ENCODE assay signal across 12 mouse cellular contexts in the genomic region with DNA sequence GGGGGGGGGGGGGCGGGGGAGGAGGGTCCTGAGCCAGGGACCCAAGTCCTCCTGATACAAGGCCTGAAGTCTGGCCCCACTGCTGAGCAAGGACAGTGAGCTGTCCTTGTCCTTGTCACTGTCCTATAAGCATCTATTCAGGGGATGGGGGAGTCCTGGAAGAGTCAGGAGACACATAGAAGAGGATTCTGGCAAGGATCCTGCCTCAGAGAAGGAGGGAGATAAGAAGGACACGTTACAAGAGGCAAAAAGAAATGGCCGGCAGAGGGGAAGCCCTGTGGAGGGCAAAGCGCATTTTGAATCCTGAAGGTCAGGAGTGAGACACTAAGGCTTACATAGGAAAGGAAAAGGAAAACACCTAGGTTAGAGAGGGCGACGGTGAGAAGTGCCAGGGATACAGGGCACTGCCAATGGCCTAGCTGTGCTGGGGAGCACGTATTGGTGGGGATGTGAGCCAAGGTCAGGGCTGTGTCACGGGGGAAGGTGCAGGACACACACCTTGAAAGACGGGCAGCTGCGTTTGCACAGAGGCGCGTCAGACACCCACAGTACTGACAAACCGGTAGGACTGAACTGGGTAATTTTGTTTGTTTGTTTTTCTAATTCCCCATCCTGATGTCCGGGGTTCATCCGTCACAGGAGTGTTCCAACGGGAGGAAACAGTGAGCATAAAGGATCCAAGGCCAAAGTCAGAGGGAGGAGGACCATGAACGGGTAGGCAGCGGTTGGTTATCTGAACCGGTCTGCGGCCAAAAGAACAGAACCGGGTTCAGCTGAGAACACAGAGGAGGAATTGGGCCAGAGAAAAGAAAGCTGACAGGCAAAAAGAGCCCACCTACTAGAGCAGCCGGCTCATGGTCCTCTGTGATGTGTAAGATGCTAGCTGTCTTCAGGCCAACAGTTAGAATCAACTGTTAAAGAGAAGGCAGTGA. TPM values are rescaled to one million over a fixed set of nuclear protein-coding genes. Genes with fewer than 3 reads are reported as not detected.
A peak's percentile ranks its signal among the peaks of the same experiment; 100 is the strongest.
DNase-seq lines count a peak whose midpoint lies in the region; ATAC-seq and TF ChIP-seq lines count a peak whose summit lies in the region.
"Had no signal": no experiment of that assay in that cellular context is flagged by ENCODE, and none has a peak within 500 bp of the region (broad histone marks: within the 10 kb centered on the region; RNA-seq: fewer than 3 reads in every experiment).

No protein-coding gene starts in this region.

- WGBS in heart, embryonic 10.5 days, result 71% methylated on average over 22 of the region's 22 CpGs
- WGBS in lung, embryonic 14.5 days, result 32% methylated on average over 21 of the region's 22 CpGs
- WGBS in lung, postnatal 0 days, result 42% methylated on average over 21 of the region's 22 CpGs

- DNase-seq in adrenal gland, postnatal 14 days, result peak; percentile 43
- no peak for DNase-seq in adrenal gland, adult 18-20 months (ENCODE audit: low spot score in 2 of 2)
- no peak for DNase-seq in heart, embryonic 10.5 days (ENCODE audit: low spot score)
- no peak for DNase-seq in heart, postnatal 36 days
- DNase-seq in lung, embryonic 14.5 days, result peak; percentile 63
- DNase-seq in lung, postnatal 36 days, result no peak
- DNase-seq in lung, postnatal 0 days (ENCODE audit: low spot score), result peak; percentile 52
- DNase-seq: embryo, embryonic 11 days; liver; thymus, postnatal 36 days had no signal

- no peaks in the 10 kb centered on the region; the same call in 1 of the 2 replicates for H3K27me3 ChIP-seq in heart, embryonic 10.5 days (ENCODE audit: insufficient read depth, poor library complexity, severe bottlenecking)
- no peaks in the 10 kb centered on the region for H3K27me3 ChIP-seq in lung, embryonic 14.5 days (ENCODE audit: insufficient read depth, low read length)
- H3K27me3 ChIP-seq in lung, postnatal 0 days (replicated peaks; ENCODE audit: insufficient read depth, low read length), result no peaks in the 10 kb centered on the region

- peak overlapping the region; percentile 39; the same call in 1 of the 2 replicates for H3K27ac ChIP-seq in heart, embryonic 10.5 days
- peak overlapping the region; percentile 76 for H3K27ac ChIP-seq in lung, embryonic 14.5 days (ENCODE audit: low read depth)
- peak overlapping the region; percentile 51; the same call in 1 of the 2 replicates for H3K27ac ChIP-seq in lung, postnatal 0 days (ENCODE audit: low read length)

- intact Hi-C loops in heart, postnatal 36 days (cut with DNase I), result loop anchor here (5.0 to 10.0 kb wide), 2 partner anchors 35 to 928 kb away; no protein-coding TSS in a partner anchor

- no peak overlapping the region for H3K9ac ChIP-seq in lung, embryonic 14.5 days
- no peak overlapping the region for H3K9ac ChIP-seq in lung, postnatal 0 days (replicated peaks; ENCODE audit: low read depth)

- H3K4me2 ChIP-seq in lung, embryonic 14.5 days, result peak overlapping the region; percentile 35; the same call in 1 of the 2 replicates
- no peak overlapping the region for H3K4me2 ChIP-seq in lung, postnatal 0 days (replicated peaks; ENCODE audit: low read depth, low read length)

- no peak overlapping the region for H3K4me3 ChIP-seq in heart, embryonic 10.5 days
- no peak overlapping the region for H3K4me3 ChIP-seq in lung, embryonic 14.5 days (ENCODE audit: low read depth, low read length)
- H3K4me3 ChIP-seq in lung, postnatal 0 days (ENCODE audit: low read depth, low read length), result no peak overlapping the region

- no peak for TF ChIP-seq CTCF in lung, embryonic 14.5 days (IDR thresholded peaks at IDR 0.05; ENCODE audit: low read depth)
- TF ChIP-seq CTCF in lung, postnatal 0 days (IDR thresholded peaks at IDR 0.05), result no peak

- TF ChIP-seq EP300 in lung, postnatal 0 days (IDR thresholded peaks at IDR 0.05), result no peak

- no peaks in the 10 kb centered on the region for H3K36me3 ChIP-seq in heart, embryonic 10.5 days
- no peaks in the 10 kb centered on the region for H3K36me3 ChIP-seq in lung, embryonic 14.5 days (ENCODE audit: insufficient read depth)
- no peaks in the 10 kb centered on the region for H3K36me3 ChIP-seq in lung, postnatal 0 days (ENCODE audit: insufficient read depth, low read length)

- no peaks in the 10 kb centered on the region for H3K9me3 ChIP-seq in heart, embryonic 10.5 days
- no peaks in the 10 kb centered on the region for H3K9me3 ChIP-seq in lung, embryonic 14.5 days (ENCODE audit: low read depth, low read length)
- no peaks in the 10 kb centered on the region for H3K9me3 ChIP-seq in lung, postnatal 0 days (ENCODE audit: low read length)

- peaks cover 66% of the 10 kb centered on the region for H3K4me1 ChIP-seq in heart, embryonic 10.5 days
- peaks cover 30% of the 10 kb centered on the region for H3K4me1 ChIP-seq in lung, embryonic 14.5 days (ENCODE audit: insufficient read depth)
- H3K4me1 ChIP-seq in lung, postnatal 0 days (ENCODE audit: insufficient read depth, low read depth, low read length), result peaks cover 8% of the 10 kb centered on the region

- peak; percentile 92 for ATAC-seq in lung, embryonic 14.5 days (ENCODE audit: insufficient read depth)
- ATAC-seq in lung, postnatal 0 days, result peak; percentile 74
- no peak for ATAC-seq in monocyte, adult 5-6 weeks (replicated peaks; ENCODE audit: insufficient number of reproducible peaks, low FRiP score, low TSS enrichment, poor library complexity, severe bottlenecking)
- ATAC-seq: intestine, postnatal 0 days had no signal

RNA-seq across cellular contexts. Expression of gene Cerk, which starts 8.9 kb away (rescaled TPM):
- total RNA-seq in adrenal gland, postnatal 14 days (2021), result 31.5 and 33.0 TPM in 2 replicates
- 10 to 100 TPM; 40.6 to 68.6 TPM for total RNA-seq in adrenal gland, adult 18-20 months (2021)
- polyA plus RNA-seq in heart, embryonic 10.5 days (2016; fragmentation: Nextera tagmentation; extraction: Ambion mirVana), result 8.3 and 10.3 TPM in 2 replicates
- total RNA-seq in heart, postnatal 36 days (2021), result 10 to 100 TPM; 28.0 to 28.1 TPM
- 33.8 and 34.2 TPM in 2 replicates for polyA plus RNA-seq in lung, embryonic 14.5 days (2014; fragmentation: Nextera tagmentation; extraction: Ambion mirVana)
- 16.9 and 20.0 TPM in 2 replicates for polyA plus RNA-seq in lung, postnatal 0 days (2015; fragmentation: Nextera tagmentation; extraction: Ambion mirVana)
- total RNA-seq in monocyte, adult 5-6 weeks (2017), result 37.3 to 42.5 TPM (median 38.1 TPM) in 3 replicates

RNA-seq across cellular contexts. Expression of gene Tbc1d22a, which starts 37.2 kb away (rescaled TPM):
- total RNA-seq in adrenal gland, postnatal 14 days (2021), result 26.8 and 32.0 TPM in 2 replicates
- total RNA-seq in adrenal gland, adult 18-20 months (2021), result 10 to 100 TPM; 28.2 to 29.1 TPM
- 9.5 and 11.6 TPM in 2 replicates for polyA plus RNA-seq in heart, embryonic 10.5 days (2016; fragmentation: Nextera tagmentation; extraction: Ambion mirVana)
- 10 to 100 TPM; 21.7 to 28.6 TPM for total RNA-seq in heart, postnatal 36 days (2021)
- polyA plus RNA-seq in lung, embryonic 14.5 days (2014; fragmentation: Nextera tagmentation; extraction: Ambion mirVana), result 8.4 and 10.6 TPM in 2 replicates
- 11.8 and 13.1 TPM in 2 replicates for polyA plus RNA-seq in lung, postnatal 0 days (2015; fragmentation: Nextera tagmentation; extraction: Ambion mirVana)
- total RNA-seq in monocyte, adult 5-6 weeks (2017), result 24.4 to 47.7 TPM (median 28.3 TPM) in 3 replicates

Comparison
In these comparisons a context has a peak if more than half of its experiments do, and no peak if none do; other contexts are left out.
1. DNase-seq: peak in adrenal gland, postnatal 14 days (single experiment), lung, embryonic 14.5 days (single experiment) and lung, postnatal 0 days (single experiment); none in adrenal gland, adult 18-20 months (0 of 2), heart, embryonic 10.5 days (single experiment), heart, postnatal 36 days (0 of 2) and lung, postnatal 36 days (single experiment).
2. Peak in every context shown above with its lines, with median percentiles within 50 percentile points of each other: H3K27ac ChIP-seq.